Mouse (Mus musculus) midbrain, embryonic 12.5 days (tissue): ENCODE data around the gene Immp2l. TPM values are rescaled to one million over a fixed set of nuclear protein-coding genes. Genes with fewer than 3 reads are reported as not detected.

Experiments
- ATAC-seq: fragments of 200-750 bp; cut with Nextera tagmentation; 2 replicates; pipeline ENCODE4 v1.8.0; 2017; ENCODE audit warnings: low read depth, moderate TSS enrichment, moderate library complexity; ENCODE audit not compliant: low FRiP score
- H3K27ac ChIP-seq: fragments of 300-500 bp; sonication (generic); replicated peaks from 2 replicates; pipeline ENCODE4 v1.5.1; 2016; ENCODE audit warnings: mild to moderate bottlenecking
- H3K27me3 ChIP-seq: fragments of 300-500 bp; sonication (generic); 2 replicates; pipeline ENCODE4 v1.6.1; 2016; ENCODE audit warnings: mild to moderate bottlenecking
- H3K36me3 ChIP-seq: fragments of 300-500 bp; sonication (generic); 2 replicates; pipeline ENCODE4 v1.6.1; 2016
- H3K4me1 ChIP-seq: fragments of 300-500 bp; sonication (generic); 2 replicates; pipeline ENCODE4 v1.6.1; 2016
- H3K4me2 ChIP-seq: fragments of 300-500 bp; sonication (generic); replicated peaks from 2 replicates; pipeline ENCODE4 v1.6.1; 2016; ENCODE audit warnings: mild to moderate bottlenecking, moderate library complexity
- H3K4me3 ChIP-seq: fragments of 300-500 bp; sonication (generic); 2 replicates; pipeline ENCODE4 v1.5.1; 2016; ENCODE audit warnings: mild to moderate bottlenecking
- H3K9ac ChIP-seq: fragments of 300-500 bp; sonication (generic); replicated peaks from 2 replicates; pipeline ENCODE4 v1.6.1; 2016; ENCODE audit warnings: mild to moderate bottlenecking, moderate library complexity
- H3K9me3 ChIP-seq: fragments of 300-500 bp; sonication (generic); 2 replicates; pipeline ENCODE4 v1.6.1; 2016; ENCODE audit warnings: mild to moderate bottlenecking
- WGBS: fragments of 180-500 bp; shearing (Covaris S2); methylation state at CpG from one replicate; pipeline ENCODE4 v1.1.7; 2016; 5-methylcytosine and 5-hydroxymethylcytosine counted together
- polyA plus RNA-seq: library from polyadenylated mRNA; unstranded; fragments of >200 nt; fragmentation: Nextera tagmentation; extraction: Ambion mirVana; gene quantifications from 2 replicates; pipeline ENCODE4 v1.2.1, GENCODE M21; 2016

Gene Immp2l
- polyA plus RNA-seq, 1 experiment from 2014 or later, result 10.7 TPM

DNA sequence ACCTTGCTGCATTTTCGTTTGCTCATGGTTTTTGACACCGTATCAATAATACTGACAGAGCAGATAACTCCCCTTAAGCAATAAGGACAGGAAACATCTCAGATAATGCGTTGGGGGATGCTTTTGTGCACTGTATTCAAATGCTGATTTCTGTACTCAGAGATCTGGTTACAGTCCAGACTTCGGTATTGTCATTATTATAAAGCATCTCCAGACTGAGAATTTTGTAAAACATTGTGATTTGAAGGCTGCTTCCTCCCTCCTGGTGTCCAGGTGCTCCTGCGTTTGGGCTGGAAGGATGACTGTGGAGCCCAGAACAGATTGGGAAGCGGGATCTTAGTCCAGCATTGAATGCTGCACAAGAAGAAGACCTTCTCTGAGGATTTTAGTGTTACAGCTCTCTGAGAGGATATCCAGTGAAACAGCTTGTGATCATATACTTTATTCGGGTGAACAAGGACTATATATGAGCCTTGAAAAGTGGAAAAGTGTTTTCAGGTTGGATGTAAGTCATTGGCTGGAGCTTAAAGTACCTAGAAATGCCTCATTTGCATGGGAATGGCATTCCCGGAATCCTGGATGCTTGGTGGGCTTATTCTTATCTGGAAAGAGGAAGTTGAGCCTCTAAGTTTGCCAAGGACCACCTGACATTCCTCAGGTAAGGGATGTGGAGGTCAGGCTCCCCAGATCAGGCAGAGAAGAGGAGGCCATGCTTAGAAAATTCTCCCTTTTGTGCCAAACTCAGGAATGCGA, 28.1 kb upstream of the Immp2l start:
- no peak for ATAC-seq

GRCm38 (mm10) chr12:41022516-41022915, 1.4 kb upstream of the Immp2l start:
- Histone ChIP-seq H3K9ac (no peak overlapping the region), H3K4me2 (no peak overlapping the region), H3K27me3 (no peaks in the 10 kb centered on the region), H3K36me3 (no peaks in the 10 kb centered on the region), H3K4me3 (no peak overlapping the region), H3K9me3 (no peaks in the 10 kb centered on the region), H3K27ac (no peak overlapping the region), H3K4me1 (no peaks in the 10 kb centered on the region)
- no peak for ATAC-seq
- WGBS, result 97% methylated on average over 1 of the region's 1 CpGs

More for the DNA sequence above, 28.1 kb upstream of the Immp2l start:
- WGBS, result 77% methylated on average over 9 of the region's 9 CpGs
- Histone ChIP-seq H3K36me3 (no peaks in the 10 kb centered on the region), H3K9ac (no peak overlapping the region), H3K27ac (no peak overlapping the region), H3K4me1 (no peaks in the 10 kb centered on the region), H3K9me3 (no peaks in the 10 kb centered on the region), H3K27me3 (no peaks in the 10 kb centered on the region), H3K4me2 (no peak overlapping the region), H3K4me3 (no peak overlapping the region)

GRCm38 (mm10) chr12:41024512-41024911, 622 bp downstream of the Immp2l start:
- peak overlapping the region; percentile 69 for H3K4me3 ChIP-seq
- H3K9ac ChIP-seq, result peak overlapping the region; percentile 81
- H3K4me2 ChIP-seq, result peak overlapping the region; percentile 75
- no peak for ATAC-seq
- H3K36me3 ChIP-seq, result no peaks in the 10 kb centered on the region
- no peaks in the 10 kb centered on the region for H3K27me3 ChIP-seq
- H3K27ac ChIP-seq, result peak overlapping the region; percentile 30; the same call in 1 of the 2 replicates
- no peaks in the 10 kb centered on the region for H3K4me1 ChIP-seq
- WGBS, result 18% methylated on average over 9 of the region's 9 CpGs
- H3K9me3 ChIP-seq, result no peaks in the 10 kb centered on the region

- H3K27me3 ChIP-seq, result no peaks in the 10 kb centered on the region
- H3K4me1 ChIP-seq, result no peaks in the 10 kb centered on the region
- WGBS, result 89% methylated on average over 6 of the region's 6 CpGs
Observed at GRCm38 (mm10) chr12:41027485-41027884, 3.6 kb downstream of the Immp2l start.

DNA sequence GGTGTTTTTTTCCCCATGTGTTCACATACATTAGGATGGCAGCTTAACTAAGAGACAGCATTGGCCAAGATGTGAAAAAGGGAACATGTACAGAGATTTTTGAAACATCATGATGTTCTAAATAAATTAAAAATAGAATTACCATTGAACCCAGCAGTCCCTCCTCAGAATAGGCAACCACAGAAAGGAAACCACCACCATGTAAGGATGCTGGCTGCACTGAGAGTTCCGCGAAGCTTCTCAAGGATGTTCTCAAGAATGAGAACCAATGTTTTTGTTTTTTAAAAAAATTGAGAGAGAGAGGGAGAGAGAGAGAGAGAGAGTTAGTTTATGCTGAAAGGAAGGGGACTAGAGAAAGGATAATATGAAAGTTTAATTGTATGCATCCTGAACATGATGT, 7.2 kb downstream of the Immp2l start:
- H3K9ac ChIP-seq, result no peak overlapping the region
- WGBS, result 97% methylated on average over 2 of the region's 2 CpGs
- H3K4me2 ChIP-seq, result no peak overlapping the region
- no peaks in the 10 kb centered on the region for H3K4me1 ChIP-seq
- no peaks in the 10 kb centered on the region for H3K36me3 ChIP-seq
- ATAC-seq, result no peak
- H3K4me3 ChIP-seq, result no peak overlapping the region
- H3K27ac ChIP-seq, result no peak overlapping the region
- H3K27me3 ChIP-seq, result no peaks in the 10 kb centered on the region
- H3K9me3 ChIP-seq, result no peaks in the 10 kb centered on the region

More at GRCm38 (mm10) chr12:41027485-41027884, 3.6 kb downstream of the Immp2l start:
- no peak overlapping the region for H3K4me3 ChIP-seq
- no peaks in the 10 kb centered on the region for H3K36me3 ChIP-seq
- no peaks in the 10 kb centered on the region for H3K9me3 ChIP-seq
- no peak for ATAC-seq
- H3K9ac ChIP-seq, result no peak overlapping the region
- H3K27ac ChIP-seq, result no peak overlapping the region
- H3K4me2 ChIP-seq, result no peak overlapping the region

DNA sequence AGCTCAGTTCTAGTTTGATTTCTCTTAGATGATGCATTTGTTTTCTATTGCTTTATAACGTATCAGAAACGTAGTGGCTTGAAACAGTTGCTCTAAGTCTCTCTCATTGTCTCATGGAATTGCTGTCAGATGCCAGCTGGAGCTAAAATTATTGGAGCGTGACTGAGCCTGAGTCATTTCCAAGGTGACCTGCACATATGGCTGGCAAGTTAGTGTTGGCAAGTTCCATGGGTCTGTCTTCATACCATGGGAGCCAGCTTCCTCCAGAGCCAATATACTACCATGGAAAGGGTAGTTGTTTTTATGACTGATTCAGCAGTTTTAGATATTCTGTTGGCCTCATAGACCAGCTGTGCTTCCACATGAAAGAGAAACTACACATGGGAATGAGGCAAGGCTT, 9.3 kb downstream of the Immp2l start:
- H3K36me3 ChIP-seq, result no peaks in the 10 kb centered on the region
- H3K27me3 ChIP-seq, result no peaks in the 10 kb centered on the region
- no peak for ATAC-seq
- no peak overlapping the region for H3K4me3 ChIP-seq
- no peak overlapping the region for H3K27ac ChIP-seq
- no peak overlapping the region for H3K9ac ChIP-seq
- no peaks in the 10 kb centered on the region for H3K4me1 ChIP-seq
- H3K9me3 ChIP-seq, result no peaks in the 10 kb centered on the region
- no peak overlapping the region for H3K4me2 ChIP-seq
- 91% methylated on average over 3 of the region's 3 CpGs for WGBS

- WGBS, result 89% methylated on average over 5 of the region's 5 CpGs
- Histone ChIP-seq H3K27me3 (no peaks in the 10 kb centered on the region), H3K4me3 (no peak overlapping the region), H3K36me3 (no peaks in the 10 kb centered on the region), H3K9me3 (no peaks in the 10 kb centered on the region), H3K4me1 (no peaks in the 10 kb centered on the region), H3K4me2 (no peak overlapping the region), H3K27ac (no peak overlapping the region), H3K9ac (no peak overlapping the region)
- no peak for ATAC-seq
Observed at GRCm38 (mm10) chr12:41039834-41040233, 15.9 kb downstream of the Immp2l start.

- Histone ChIP-seq H3K27me3 (no peaks in the 10 kb centered on the region), H3K27ac (no peak overlapping the region), H3K36me3 (no peaks in the 10 kb centered on the region), H3K9ac (no peak overlapping the region), H3K9me3 (no peaks in the 10 kb centered on the region), H3K4me2 (no peak overlapping the region), H3K4me1 (no peaks in the 10 kb centered on the region), H3K4me3 (no peak overlapping the region)
- WGBS, result 78% methylated on average over 2 of the region's 2 CpGs
- no peak for ATAC-seq
Observed at GRCm38 (mm10) chr12:41041737-41042136, 17.8 kb downstream of the Immp2l start.

DNA sequence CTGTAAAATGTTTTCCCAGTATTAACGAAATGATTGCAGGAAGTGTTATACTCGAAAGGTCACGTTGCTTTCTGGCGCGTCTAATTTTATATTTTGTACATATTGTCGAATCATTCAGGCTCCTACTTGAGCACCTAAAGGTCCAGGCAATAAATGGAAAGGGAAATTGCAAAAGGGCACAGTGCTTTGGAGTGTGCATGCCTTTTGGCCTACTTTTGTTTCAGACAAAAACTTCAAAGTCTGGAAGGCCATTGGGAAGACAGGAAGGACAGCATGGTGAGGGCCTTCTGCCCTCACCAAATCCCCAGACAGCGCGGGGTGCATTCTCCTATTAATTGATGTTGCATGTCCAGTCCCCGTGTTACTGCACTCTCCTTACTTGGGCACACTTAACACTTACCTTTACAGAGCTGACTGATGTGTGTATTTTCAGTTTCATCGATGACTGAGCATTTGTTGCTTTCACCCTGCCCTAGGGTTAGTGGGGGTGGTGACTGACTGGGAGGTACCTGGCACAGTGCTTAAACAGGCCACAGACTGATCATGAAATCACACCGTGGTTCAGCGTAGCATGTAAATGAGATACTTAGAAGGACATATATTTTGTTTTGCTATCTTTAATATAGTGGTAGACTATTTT, 20.7 kb downstream of the Immp2l start:
- Histone ChIP-seq H3K4me2 (no peak overlapping the region), H3K27me3 (no peaks in the 10 kb centered on the region), H3K27ac (no peak overlapping the region), H3K9me3 (no peaks in the 10 kb centered on the region), H3K4me3 (no peak overlapping the region), H3K36me3 (no peaks in the 10 kb centered on the region), H3K9ac (no peak overlapping the region), H3K4me1 (no peaks in the 10 kb centered on the region)
- 86% methylated on average over 12 of the region's 12 CpGs for WGBS
- ATAC-seq, result no peak

DNA sequence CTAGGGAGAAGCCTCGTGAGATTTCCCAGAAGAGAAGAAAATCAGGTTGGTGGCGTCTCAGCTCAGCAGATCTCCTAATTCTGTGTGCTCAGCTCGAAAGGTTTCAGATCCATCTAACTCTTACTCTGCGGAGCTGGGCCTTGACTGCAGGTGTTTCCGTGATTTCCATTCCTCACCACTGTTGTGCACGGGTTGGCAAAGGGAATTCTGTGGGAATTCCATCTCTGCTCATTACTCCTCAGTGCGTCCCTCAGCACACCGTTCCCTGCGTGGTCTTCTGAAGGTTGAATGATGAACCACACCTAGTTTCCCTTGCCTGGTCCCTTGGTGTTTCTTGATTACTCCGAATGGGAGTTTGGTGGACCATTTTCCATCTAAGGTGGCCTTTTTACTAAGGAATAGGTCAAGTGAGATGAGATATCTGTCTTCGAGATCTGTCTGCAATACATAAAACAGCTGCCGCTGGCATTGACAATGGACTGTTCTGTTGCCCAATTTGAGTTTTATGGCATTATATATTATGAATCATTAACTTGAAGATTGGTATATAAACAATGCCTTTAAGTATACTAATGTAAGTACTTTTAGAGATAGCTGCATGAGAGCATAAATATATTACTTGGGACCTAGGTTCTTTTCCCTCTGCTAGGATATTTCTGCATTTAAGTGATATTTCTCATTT, 23.3 kb downstream of the Immp2l start:
- Histone ChIP-seq H3K27me3 (no peaks in the 10 kb centered on the region), H3K27ac (no peak overlapping the region), H3K4me1 (no peaks in the 10 kb centered on the region), H3K36me3 (no peaks in the 10 kb centered on the region), H3K4me2 (no peak overlapping the region), H3K9me3 (no peaks in the 10 kb centered on the region), H3K4me3 (no peak overlapping the region), H3K9ac (no peak overlapping the region)
- ATAC-seq, result no peak
- WGBS, result 96% methylated on average over 12 of the region's 12 CpGs

GRCm38 (mm10) chr12:41050945-41051344, 27.1 kb downstream of the Immp2l start:
- WGBS, result 93% methylated on average over 5 of the region's 5 CpGs
- H3K4me2 ChIP-seq, result no peak overlapping the region

DNA sequence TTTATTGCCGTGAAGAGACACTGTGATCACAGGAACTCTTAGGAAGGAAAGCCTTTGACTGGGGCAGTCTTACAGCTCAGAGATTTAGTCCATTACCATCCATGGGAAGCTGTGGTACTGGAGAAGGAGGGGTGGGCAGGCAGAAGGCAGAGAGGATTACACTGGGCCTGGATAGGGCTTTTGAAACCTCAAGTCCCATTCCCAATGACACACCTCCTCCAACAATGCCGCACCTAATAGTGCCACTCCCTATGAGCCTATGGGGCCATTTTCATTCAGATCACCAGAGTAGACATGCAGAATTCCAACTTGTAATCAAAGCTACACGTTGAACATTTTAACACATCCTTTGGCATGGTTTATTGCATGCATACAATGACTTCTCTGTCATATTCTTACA, 29.0 kb downstream of the Immp2l start:
- H3K4me1 ChIP-seq, result no peaks in the 10 kb centered on the region
- ATAC-seq, result no peak
- no peak overlapping the region for H3K27ac ChIP-seq
- H3K4me3 ChIP-seq, result no peak overlapping the region
- H3K9me3 ChIP-seq, result no peaks in the 10 kb centered on the region
- H3K36me3 ChIP-seq, result no peaks in the 10 kb centered on the region
- WGBS, result 75% methylated on average over 3 of the region's 3 CpGs
- H3K9ac ChIP-seq, result no peak overlapping the region
- H3K27me3 ChIP-seq, result no peaks in the 10 kb centered on the region
- H3K4me2 ChIP-seq, result no peak overlapping the region

More at GRCm38 (mm10) chr12:41050945-41051344, 27.1 kb downstream of the Immp2l start:
- Histone ChIP-seq H3K36me3 (no peaks in the 10 kb centered on the region), H3K27me3 (no peaks in the 10 kb centered on the region), H3K9me3 (no peaks in the 10 kb centered on the region), H3K4me1 (no peaks in the 10 kb centered on the region), H3K4me3 (no peak overlapping the region), H3K9ac (no peak overlapping the region), H3K27ac (no peak overlapping the region)
- ATAC-seq, result no peak
